Mouse (Mus musculus) left cerebral cortex, adult 9 months (tissue): ENCODE data around the gene Fam187b.

ENCODE experiments used
- DNase-seq, 2 experiments: peaks; one replicate each; pipeline ENCODE4 v3.0.0; 2022; ENCODE audit warnings: low spot score in 2 of 2

Gene Fam187b

DNA sequence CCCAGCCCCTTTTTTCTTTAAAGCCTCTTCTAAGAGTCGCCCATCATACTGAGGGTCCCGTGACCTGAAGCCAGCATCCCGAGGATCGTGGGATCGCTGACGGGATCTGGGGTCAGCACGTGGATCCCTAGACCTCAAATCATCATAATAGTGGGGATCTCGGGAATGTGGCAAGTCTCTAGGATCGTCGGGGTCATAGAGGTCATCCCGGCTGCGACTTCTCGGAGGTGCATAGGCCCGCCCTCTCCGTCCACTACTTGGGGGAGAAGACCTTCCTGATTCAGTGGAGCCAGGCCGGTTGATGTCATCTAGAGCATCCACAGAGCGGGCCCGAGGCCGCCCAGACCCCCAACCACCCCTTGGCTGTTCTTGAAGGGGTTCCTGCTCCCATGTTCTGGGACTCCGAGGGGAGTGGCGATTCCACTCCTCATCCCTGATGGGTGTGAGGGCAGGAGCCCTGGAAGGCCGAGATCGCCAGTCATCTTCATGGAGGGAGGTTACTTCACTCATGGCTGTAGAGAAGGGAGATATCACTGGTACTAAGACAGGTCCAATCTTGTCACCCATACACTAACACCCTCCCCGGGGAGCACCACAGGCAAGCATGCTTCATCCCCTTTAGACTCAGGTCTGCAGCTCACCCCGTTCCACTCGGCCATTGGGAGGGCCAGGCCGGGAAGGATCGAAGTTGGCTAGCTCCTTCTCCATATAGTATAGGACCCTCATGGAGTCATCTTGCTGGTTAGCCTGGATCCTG is 15.3 kb upstream of the Fam187b start:
- no peak for DNase-seq

DNA sequence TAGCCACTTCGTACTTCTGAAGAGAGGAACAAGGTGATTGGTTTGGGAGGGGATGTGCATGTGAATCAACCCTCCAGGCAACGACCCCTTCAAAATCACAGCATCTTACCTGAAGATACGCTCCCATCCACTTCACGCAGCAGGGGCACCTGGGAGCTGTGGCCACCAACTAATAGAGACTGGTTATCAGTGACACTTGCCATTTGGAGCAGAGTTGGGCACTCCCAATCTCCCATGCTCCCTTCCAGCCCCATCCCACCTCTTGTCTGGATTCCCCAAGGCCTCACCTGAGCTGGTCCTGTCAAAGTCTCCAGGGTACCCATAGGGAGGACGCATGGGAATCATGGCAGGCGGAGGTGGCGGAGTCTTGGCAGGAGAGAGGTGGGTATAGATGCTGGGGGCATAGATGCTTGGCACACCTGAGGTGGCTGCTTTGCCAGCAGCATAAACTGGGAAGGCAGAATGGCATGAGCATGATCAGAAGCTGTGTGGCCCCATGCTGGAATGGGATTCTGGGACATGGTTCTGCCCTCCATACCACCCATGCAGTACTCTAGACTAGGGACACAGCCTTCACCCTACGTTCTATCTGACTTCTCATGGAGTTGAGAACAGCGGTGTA is 14.6 kb upstream of the Fam187b start:
- no peak for DNase-seq

DNA sequence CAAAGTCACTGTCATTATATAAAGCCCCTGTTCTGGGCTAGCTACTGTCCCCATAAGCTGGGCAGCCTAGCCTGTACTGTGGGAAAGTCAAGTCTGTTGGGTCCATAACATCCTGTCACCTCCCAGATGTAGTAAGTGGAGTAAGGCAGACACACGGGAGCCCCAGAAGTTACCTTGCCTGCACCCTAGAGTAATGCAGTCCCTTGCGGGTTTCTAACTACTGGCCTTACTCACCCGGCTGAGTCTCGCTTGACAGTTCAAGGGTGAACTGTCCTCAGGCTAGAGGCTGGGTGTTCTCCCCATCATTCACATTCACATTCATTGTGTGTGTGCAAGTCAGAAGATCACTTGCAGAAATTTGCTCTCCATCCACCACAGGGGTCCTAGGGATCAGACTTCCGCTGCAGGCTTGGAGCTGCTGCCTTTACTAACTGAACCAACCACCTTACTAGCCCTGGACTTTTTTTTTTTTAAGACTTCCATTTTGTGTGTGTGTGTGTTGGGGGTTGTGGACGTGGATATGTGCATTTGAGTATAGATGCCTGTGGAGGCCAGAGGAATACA is 13.7 kb upstream of the Fam187b start:
- DNase-seq = no peak

- no peak for DNase-seq
These were observed 10.7 kb upstream of the Fam187b start for GRCm38 (mm10) chr7:30962862-30963261.

GRCm38 (mm10) chr7:30964366-30964765 is 9.2 kb upstream of the Fam187b start:
- DNase-seq = no peak

- DNase-seq = no peak
These were observed 7.9 kb upstream of the Fam187b start for GRCm38 (mm10) chr7:30965677-30966076.

GRCm38 (mm10) chr7:30966657-30967056 is 6.9 kb upstream of the Fam187b start:
- no peak for DNase-seq

GRCm38 (mm10) chr7:30968611-30969010 is 5.0 kb upstream of the Fam187b start:
- DNase-seq = no peak

DNA sequence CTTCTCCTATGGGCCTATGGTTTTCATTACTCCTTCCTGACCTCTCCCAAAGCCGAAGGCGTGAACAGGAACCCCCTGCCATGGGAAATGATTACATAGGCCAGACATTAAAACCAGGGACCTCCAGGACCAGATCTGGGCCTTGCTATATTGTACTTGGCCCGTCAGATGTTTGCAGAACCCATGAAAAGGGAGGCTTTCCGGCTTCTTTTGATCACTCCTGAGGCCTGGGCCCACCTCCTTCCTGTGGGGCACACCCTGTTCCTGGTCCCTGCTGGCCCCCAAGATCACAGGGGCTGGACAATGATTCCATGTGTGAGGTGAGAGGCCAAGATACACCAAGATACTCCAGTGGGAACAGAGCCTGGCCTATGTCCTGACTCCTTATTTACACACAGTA is 4.4 kb upstream of the Fam187b start:
- no peak for DNase-seq

DNA sequence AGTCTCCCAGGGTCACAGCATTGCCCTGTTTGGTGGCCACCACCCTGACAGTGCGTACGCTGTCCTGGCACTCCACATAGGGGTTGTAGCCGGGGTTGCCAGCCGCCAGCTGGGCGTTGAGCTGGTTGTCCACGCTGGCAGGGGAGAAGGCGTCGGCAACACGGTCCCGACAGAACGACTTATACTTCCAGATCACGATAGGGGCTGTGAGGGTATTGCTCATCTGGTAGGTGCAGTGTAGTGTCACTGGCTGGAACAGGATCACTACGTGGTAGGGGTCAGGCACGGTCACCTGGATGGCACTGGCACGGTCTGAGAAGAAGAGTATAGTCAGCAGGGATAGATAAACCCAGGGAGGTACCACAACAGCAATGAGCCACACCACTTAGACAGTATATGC is 1.7 kb upstream of the Fam187b start:
- DNase-seq = no peak

- DNase-seq = no peak
These were observed 952 bp upstream of the Fam187b start for GRCm38 (mm10) chr7:30972426-30973250.

- DNase-seq = no peak
These were observed 414 bp upstream of the Fam187b start, which contains the start of gene Lsr for GRCm38 (mm10) chr7:30973251-30973500. Gene Lsr, minus strand, starts transcription at chr7:30973464.

GRCm38 (mm10) chr7:30981703-30982102 is 8.1 kb downstream of the Fam187b start:
- no peak for DNase-seq

DNA sequence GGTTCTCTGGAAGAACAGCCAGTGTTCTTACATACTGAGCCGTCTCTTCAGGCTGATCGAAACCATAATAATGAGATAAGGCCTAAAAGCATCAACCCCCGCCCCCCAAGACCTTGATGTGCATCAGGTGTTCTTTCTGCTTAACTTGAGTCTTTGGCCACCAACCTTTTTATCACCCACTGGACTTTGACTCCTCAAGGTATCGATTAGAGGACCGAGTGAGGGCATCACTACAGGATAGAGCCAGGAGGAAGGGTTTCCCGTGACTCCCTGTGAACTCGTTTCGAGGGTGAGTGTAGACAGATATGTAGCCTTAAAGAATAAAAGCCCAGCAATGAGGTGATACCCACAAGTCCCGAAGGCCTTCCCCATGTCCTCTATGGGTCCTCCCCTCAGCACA is 11.8 kb downstream of the Fam187b start:
- DNase-seq = no peak

DNA sequence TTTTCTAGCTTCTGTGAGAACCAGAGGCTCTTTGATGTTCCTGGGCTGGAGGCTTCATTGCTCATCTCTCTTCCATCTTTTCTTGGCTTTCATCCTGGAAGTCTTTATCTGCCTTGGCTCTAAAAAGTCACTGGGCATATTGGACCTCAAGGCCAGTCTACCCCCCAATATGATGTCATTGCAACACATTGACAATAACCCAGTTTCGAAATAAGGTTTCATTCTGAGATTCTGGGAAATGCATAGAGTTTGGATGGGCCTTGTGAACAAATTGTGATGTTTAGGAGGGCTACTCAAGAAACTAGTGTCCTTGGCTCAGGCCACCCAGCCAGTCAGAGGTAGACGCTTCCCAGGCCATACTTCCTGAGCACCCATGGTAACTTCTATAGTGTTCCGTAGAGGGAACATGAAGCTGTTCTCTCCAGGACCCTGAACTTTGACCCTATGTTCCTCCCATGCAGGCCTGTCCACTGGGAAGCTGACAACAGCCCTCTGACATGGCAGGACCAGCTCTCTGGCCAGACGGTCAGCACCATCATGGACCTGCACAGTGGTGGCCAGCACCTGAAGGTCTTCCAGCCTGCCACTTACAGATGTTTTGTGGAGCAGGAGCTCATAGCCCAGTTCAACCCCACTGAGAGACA is 15.1 kb downstream of the Fam187b start:
- DNase-seq = no peak

GRCm38 (mm10) chr7:30992148-30992547 is 18.6 kb downstream of the Fam187b start:
- no peak for DNase-seq

DNA sequence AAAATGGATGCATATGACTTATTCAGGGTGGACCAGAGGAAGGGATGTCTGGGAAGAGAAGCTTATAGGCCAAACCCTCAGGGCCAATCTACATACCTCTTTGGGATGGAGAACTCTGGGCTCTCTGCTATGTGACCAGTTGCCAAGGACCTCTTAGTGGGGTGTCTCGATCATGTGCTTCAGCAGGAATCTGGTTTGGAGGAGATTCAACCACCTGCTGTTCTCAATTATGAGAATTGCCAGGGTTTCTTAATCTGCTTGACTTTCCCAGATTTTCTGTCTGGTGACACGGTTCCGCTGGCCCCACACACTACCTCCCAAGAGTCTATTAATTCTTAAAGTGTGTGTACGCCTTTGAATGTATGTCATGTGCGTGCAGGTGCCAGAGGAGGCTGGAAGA is 20.4 kb downstream of the Fam187b start:
- DNase-seq = no peak

GRCm38 (mm10) chr7:30996491-30996890 is 22.9 kb downstream of the Fam187b start:
- no peak for DNase-seq

DNA sequence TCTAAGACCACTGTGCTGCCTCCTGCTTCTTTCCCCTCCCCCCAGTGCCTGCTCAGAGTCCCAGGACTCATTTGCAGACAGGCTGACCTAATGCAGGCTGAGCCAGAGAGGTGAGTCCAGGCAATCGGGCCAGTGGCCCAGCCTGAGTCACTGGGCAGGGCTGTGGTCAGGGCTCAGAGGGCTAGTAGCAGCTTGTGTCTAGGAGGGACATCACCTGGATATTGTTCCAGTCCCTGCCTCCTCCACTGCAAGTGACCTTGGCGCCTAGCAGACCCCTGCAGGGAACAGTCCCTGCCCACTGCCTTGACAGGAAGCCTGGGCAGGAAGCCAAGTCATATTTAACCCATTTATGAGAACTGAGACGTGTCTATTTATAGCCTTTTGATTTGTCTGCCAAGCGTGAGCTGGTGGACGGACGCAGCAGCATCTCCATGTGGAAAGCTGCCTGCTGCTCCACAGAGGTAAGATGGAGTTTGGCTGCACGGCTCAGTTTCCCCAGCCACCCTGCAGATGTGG is 27.0 kb downstream of the Fam187b start:
- DNase-seq = peak in 1 of 2 experiments; percentile 18

- no peak for DNase-seq
These were observed 29.1 kb downstream of the Fam187b start for GRCm38 (mm10) chr7:31002650-31003049.

- DNase-seq = no peak
These were observed 34.2 kb downstream of the Fam187b start for GRCm38 (mm10) chr7:31007775-31008174.

GRCm38 (mm10) chr7:31008175-31008574 is 34.6 kb downstream of the Fam187b start:
- no peak for DNase-seq
